Mouse (Mus musculus) cerebellum, postnatal 14 days (tissue): Measurements from ENCODE around the gene Fcho2.
"Not testable (repeated sequence)": the region's sequence is repeated elsewhere in the genome, so short reads cannot be mapped to it uniquely, and the experiment has no call there.

Source experiments
- DNase-seq, 2 experiments: peaks; one replicate each; pipeline ENCODE4 v3.0.0; 2021; ENCODE audit warnings: mixed read lengths in 2 of 2

The Fcho2 gene

DNA sequence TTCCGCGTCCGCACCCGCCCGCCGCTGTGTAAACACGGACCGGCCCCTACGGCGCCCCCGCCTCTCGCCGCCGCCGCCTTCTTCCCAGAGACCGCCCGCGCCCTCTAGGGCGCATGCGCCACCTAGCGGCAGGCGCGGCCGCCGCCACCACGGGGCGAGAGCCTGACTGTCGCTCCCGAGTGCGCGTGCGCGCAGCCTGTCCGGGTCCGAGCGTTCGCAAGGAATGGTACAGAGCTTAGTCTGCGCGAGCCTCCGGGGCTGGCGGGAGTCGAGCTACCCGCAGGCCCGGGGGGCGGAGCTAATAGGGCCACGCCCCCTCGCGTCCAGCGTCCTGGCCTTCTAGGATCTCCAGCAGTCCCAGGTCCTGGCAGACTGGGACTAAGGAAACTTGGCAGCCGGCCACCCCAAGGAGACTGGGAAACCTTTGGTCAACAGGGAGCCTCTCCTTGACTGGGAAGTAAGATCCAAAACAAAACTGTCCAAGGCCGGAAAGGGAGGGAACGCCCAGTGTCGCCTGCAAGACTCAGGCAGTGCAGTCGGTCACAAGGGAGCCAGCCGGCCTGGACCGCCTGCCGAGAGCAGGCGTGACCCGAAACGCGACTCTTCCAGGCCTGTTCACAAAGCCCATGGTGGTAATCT lies at the start of gene Fcho2:
TSS of gene Fcho2 (minus strand) at position 303 of the 639 bp plus-strand sequence.
- DNase-seq = peak; percentile 96

- no peak for DNase-seq
Observed at GRCm38 (mm10) chr13:98855291-98855690, 40.0 kb upstream of the Fcho2 start.

- no peak for DNase-seq
Observed at GRCm38 (mm10) chr13:98845794-98846193, 30.5 kb upstream of the Fcho2 start.

DNA sequence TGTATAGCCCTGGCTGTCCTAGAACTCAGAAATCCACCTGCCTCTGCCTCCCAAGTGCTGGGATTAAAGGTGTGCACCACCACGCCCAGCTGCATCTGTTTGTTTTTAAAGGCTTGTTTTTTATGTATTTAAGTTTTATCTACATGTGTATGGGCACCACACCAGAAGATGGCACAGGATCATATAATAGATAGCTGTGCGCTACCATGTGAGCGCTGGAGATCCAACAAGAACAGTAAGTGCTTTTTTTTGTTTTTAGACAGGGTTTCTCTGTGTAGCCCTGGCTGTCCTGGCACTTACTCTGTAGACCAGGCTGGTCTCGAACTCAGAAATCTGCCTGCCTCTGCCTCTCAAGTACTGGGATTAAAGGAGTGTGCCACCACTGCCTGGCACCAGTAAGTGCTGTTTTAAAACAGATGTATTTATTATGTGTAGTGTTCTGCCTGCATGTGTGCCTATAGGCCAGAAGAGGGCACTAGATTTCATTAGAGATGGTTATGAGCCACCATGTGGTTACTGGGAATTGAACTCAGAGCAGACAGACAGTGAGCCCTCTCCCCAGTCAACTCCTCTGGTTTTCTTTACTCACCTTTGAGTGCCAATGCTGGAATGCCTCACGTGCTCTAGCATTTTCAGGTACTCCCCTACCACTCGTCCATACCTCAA lies 21.3 kb upstream of the Fcho2 start:
- DNase-seq = no peak

DNA sequence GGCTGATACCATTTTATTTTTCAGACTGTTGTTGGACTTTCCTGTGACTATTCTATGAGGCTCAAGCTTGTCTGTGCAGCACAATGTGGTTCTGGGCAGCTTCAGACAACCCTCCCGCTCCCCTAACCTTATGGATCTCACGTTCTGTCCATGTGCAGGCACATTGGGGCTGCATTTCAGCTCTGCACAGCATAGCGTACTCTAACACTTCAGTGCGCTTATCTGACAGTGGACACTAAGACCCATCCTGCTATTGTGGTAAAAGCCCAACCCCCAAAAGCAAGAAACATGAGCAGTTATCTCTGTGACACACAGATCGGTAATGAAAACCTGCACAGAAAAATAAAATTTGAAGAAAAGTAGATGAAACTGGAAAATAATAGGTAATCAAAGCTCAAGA lies 20.5 kb upstream of the Fcho2 start:
- DNase-seq = no peak

DNA sequence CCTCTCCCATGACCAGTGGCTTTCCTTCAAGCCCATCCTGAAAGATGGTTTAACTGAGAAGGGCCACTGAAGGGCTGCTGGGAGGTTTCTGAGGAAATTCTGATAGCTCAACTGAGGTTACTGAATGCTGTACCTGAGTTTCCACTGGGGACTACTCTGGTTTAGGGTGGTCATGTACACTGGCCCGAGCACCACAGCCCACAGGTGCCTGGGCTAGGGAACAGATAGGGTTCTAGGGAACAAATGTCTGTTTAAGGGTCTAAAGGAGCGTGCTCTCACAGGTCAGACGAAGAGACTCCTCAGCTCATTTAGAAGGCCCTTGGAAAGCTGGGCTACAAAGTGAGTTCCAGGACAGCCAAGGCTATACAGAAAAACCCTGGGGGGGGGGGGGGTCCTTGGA lies 19.5 kb upstream of the Fcho2 start:
- no peak for DNase-seq

DNA sequence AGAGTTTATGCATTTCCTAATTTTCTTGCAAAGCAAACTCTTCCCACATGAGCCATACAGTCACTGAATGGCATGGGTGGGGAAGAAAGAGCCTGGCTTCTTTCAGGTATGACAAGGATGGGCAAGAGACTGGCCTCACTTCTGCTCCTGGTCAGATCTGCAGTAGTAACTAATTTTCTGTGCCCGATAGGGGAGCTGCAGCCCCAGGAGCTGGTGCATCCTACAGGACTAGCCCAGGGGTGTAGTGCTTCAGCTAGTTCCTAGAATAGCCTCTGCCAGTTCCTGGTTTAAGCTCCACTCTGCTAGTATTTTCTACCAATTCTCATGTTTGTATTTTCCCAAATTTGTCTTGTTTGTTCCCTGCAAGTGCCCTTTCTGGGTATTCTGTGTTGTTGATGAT lies 18.9 kb upstream of the Fcho2 start:
- DNase-seq = no peak

GRCm38 (mm10) chr13:98832451-98833450 lies 17.5 kb upstream of the Fcho2 start:
- no peak for DNase-seq

DNA sequence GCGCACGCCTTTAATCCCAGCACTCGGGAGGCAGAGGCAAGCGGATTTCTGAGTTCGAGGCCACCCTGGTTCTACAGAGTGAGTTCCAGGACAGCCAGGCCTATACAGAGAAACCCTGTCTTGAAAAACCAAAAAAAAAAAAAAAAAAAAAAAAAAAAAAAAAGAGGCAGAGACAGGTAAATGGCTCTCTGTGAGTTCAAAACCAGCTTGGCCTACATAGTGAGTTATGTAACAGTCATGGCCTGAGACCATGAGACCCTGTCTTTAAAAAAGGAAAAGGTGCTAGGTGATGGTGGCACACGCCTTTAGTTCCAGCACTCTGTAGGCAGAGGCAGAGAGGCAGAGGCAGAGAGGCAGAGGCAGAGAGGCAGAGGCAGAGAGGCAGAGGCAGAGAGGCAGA lies 13.8 kb upstream of the Fcho2 start:
- not testable (repeated sequence) for DNase-seq

DNA sequence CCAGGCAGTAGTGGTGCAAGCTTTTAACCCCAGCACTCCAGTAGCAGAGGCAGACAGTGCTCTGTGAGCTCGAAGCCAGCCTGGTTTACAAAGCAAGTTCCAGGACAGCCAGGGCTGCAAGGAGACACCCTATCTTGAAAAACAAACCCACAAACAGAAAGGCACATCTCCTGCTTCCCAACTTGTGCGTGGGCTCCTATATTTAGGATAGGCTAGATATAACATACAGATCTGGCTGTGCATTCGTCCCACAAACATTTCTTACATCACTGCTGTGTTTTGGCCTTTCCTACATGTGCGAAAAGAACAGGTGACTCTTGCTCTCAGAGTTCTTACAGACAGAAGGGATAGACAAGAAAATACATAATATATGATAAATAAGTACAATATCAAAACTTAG lies 10.3 kb upstream of the Fcho2 start:
- no peak for DNase-seq

DNA sequence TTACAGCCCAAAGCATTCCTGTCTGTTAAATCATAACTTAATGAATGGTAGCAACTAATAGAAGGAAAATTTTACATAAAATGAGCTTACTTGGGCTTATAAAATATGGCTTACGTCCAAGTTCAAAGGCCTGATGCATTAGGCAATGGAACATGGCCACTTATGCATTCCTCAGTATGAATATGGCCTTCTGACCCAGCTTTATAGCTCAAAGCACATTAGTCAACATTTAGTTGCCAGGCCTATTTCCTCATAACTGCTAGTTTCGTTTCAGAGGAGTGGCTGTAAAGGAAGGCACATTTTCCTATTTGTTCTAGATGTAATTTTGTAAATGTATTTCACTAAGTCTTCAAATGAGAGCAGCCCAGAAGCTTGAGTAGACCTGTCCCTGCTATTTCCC lies 3.8 kb upstream of the Fcho2 start:
- DNase-seq = no peak

GRCm38 (mm10) chr13:98818205-98818604 lies 3.0 kb upstream of the Fcho2 start:
- no peak for DNase-seq

DNA sequence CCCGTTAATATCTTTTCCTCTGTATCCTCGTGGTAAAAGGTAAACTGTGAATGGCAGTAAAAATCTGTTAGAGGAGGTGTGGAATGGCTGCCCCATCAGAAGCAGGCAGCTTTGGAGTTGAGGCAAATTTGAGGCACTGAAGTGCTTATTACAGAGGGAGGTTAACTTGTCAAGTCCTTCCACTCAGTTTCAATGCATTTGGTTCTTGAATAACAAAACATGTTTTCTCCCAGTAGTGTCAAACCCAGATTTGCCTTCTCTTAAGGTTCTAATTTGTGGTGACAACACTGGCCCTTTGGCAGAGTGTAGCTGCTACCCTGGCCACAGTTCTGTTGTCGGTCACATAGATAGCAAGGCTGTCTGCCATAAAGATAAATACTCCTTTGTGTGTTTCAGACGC lies 2.5 kb upstream of the Fcho2 start:
- no peak for DNase-seq

DNA sequence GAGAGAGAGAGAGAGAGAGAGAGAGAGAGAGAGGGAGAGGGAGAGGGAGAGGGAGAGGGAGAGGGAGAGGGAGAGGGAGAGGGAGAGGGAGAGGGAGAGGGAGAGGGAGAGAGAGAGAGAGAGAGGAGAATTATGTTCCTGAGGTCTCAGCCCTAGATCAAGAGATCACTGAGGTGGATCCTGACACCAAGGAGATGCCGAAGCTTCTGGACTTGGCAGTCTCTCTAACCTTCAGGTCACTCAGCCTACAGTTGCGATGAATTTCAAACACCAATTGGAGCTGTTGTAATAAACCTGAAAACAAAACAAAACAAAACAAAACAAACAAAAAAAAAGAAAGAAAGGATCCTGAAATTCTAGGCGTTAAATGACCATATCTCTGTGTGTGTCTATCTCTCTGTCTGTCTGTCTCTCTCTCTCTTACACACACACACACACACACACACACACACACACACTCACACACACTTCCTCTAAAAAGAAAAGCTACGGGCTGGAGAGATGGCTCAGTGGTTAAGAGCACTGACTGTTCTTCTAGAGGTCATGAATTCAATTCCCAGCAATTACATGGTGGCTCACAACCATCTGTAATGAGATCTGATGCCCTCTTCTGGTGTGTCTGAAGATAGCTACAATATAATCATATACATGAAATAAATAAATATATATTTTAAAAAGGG lies 1.9 kb upstream of the Fcho2 start:
- DNase-seq = not testable (repeated sequence)

- DNase-seq = no peak
Observed at GRCm38 (mm10) chr13:98816571-98816970, 1.3 kb upstream of the Fcho2 start.

GRCm38 (mm10) chr13:98814275-98815040 lies 791 bp downstream of the Fcho2 start:
- peak; percentile 60 to 61 for DNase-seq

DNA sequence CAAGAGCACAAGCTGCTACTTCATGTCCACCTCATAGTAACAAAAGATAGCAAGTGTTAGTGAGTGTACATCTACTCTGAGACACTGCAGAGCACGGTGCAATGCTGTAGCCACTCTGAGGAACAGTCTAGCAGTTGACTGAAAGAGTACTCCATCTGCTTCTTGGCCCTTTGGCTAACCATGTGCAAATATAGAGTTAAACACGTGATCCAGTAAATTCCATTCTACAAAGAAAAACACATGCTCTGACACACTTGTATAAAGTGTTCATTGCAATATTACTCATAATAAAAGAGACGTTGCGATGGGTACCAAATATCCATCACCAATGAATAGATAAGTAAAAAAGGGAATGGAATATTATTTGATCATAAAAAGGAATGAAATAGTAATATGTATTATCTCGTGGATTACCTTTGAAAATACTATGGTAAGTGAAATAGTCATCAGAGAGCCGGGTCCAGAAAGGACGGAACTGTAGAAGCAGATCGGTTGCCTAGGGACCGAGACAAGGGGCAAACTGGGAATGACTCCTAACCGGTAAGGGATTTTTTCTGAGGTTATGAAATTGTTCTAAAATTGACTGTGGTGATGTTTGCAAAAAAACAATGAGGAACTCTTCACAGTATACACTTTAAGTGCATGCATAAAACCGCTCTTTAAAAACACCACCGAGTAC lies 1.5 kb downstream of the Fcho2 start:
- DNase-seq = no peak

DNA sequence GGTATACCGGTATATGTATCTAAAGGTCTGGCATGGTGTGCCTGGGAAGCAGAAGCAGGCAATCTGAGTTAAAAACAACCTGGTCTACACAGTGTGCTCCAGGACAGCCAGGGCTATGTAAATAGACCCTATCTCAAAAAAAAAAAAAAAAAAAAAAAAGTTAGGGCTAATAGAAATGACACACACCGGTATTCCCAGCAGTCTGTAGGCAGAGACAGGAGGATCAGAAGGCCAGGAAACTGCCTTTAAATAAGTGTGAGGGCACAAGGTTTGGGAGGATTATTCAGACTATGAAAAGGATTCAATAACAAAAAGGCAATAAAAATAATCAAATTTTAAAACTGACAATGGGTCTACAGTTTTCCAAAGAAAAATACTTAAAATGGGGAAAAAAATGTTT lies 2.1 kb downstream of the Fcho2 start:
- DNase-seq = no peak

GRCm38 (mm10) chr13:98812285-98812684 lies 3.0 kb downstream of the Fcho2 start:
- no peak for DNase-seq

DNA sequence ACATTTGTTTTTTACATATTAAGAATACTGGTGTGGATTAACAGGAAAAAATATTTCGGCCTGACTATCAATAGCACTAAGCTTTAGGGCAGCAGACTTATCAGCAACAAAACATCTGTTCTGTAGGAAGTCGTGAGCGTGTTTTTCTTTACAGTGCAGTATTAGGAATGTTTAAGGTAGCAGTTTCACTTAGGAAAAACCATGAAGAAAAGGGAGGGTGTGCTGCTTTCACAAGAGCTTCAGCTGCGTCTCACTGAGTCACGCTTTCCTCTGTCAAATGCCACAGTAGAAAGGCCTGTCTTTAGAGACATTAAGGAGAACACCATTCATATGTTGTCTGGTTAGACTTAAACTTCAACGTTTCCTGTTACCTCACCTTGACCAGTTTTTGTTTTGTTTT lies 5.1 kb downstream of the Fcho2 start:
- DNase-seq = no peak

DNA sequence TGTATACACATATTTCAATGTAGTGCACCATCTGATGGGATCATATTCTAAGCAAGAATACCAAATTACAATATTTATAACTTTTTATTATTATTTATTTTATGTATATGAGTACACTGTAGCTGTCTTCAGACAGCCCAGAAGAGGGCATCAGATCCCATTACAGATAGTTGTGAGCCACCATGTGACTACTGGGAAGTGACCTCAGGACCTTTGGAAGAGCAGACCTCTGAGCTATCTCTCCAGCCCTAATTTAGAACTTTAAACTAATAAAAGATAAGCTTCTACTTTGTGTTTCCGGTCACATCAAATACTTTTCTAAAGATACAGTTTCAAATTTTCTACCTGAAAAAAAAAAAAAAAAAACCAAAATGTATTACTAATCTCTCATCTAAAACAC lies 6.2 kb downstream of the Fcho2 start:
- no peak for DNase-seq

GRCm38 (mm10) chr13:98804480-98804879 lies 10.8 kb downstream of the Fcho2 start:
- no peak for DNase-seq
